Mouse (Mus musculus): ENCODE results near the gene Eya3.
"Not testable (repeated sequence)": the region's sequence is repeated elsewhere in the genome, so short reads cannot be mapped to it uniquely, and the experiment has no call there.

The Eya3 gene

DNA sequence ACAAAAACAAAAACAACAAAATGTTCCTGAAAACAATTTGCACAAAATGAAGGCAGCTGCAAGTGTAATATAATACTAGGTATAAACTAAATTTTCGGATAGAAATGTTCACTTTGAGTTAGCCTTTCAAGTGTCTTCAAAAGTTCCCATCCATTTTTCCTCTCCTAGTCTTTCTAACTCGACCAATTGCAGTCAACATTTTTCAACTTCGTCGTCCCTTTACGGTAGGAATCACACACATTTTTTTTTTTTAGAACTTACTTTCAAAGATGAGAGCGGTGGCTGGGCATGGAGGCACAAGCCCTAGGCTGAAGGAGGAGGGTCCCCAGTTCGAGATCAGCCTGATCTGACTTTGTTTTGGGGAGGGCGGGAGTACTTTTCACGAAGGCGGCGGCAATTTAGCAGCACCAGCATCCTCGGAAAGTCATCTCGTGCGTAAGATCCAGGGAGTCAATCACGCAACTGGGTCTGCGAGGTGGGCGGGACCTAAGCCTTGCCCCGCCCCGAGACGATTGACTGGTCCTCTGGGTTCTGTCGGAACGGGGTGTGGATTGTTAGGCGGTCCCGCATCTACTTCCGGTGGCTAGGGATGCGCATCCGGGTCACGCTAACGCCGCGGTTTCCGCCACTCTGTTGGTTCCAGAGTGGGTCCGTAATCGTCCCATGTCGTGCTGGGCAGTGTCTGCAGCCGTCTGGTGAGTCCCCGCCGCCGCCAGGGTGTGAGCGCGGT is at the start of gene Eya3:
Gene Eya3, plus strand, starts transcription at position 527 of the 730 bp plus-strand sequence.
- in situ Hi-C loops (cut with MboI; ENCODE audit: low pct_unique_long_range_greater_than_20kb in 1 of 2, low sequenced_read_pairs in 2 of 2, unreplicated experiment in 1 of 2): no loop called here

DNA sequence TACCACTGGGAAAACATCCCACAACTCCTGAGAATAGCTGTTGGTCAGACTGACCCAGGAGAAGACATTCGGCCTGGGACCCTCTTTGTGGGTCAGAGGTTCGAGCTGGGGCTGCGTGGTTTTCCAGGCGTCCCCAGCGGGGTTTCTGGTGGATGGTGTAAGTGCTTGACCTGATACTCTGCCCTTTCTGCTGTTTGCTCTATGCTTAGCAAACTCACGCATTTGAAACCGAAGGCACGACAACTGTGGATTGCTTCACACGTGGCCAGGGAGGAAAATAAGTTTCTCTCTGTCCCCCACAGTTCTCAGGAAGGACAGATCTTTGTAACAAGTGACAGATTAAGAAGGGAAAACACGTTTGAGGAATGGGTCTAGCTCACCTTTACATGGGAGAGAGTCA is 48.1 kb upstream of the Eya3 start:
- in situ Hi-C loops (cut with MboI; ENCODE audit: low pct_unique_long_range_greater_than_20kb in 1 of 2, low sequenced_read_pairs in 2 of 2, unreplicated experiment in 1 of 2): no loop called here

DNA sequence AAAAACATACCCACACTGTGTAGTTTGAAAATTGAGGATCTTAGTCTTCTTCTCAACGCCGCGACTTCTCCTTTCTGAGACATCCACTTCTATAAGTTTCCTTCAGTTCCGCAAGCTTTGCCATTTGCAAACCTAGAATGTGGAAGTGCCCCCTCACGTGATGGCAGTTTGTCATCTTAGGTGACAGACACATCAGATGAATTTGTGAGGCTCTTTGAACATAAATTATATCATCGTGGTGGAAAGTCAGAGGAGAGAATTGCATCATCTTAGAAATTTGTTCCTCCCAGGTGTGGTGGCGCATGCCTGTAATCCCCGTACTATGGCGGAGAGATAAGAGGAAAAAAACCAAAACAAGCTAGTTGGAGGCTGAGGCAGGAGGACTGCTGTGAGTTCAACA is 45.8 kb upstream of the Eya3 start:
- in situ Hi-C loops (cut with MboI; ENCODE audit: low pct_unique_long_range_greater_than_20kb in 1 of 2, low sequenced_read_pairs in 2 of 2, unreplicated experiment in 1 of 2): no loop called here

DNA sequence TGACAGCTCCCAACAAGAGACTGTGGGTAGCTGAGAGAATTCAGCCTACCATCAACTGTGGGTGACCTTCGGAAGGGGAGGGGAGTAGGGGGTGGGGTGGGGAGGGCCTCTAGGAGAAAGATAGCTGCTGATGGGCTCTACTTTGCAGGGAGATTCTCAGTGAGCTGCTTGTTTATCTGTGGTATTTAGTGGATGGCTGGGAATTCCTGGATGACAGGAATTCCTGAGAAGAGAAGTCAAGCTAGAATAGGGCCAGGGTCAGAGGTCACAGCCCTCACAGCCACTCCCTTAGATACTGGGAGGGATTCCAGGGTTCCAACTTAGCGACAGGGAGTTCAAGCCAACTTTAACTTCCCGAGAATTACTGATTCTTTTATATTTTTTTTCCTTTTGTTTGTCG is 44.6 kb upstream of the Eya3 start:
- in situ Hi-C loops (cut with MboI; ENCODE audit: low pct_unique_long_range_greater_than_20kb in 1 of 2, low sequenced_read_pairs in 2 of 2, unreplicated experiment in 1 of 2): no loop called here

DNA sequence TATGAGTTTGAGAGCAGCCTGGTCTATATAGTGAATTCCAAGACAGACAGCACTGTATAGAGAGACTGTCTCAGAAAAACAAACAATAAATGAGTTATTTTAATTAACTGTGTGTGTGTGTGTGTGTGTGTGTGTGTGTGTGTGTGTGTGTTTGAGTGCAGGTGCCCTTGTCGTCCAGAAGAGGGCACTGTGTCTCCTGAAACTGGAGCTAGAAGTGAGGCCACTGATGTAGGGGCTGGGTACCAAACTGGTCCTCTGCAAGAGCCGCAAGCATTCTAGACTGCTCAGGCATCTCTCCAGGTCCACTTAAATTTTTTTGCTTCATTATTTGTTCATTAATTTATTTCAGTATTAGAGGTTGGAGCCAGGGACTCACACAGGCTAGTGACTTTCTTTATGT is 39.9 kb upstream of the Eya3 start:
- in situ Hi-C loops (cut with MboI; ENCODE audit: low pct_unique_long_range_greater_than_20kb in 1 of 2, low sequenced_read_pairs in 2 of 2, unreplicated experiment in 1 of 2): no loop called here

DNA sequence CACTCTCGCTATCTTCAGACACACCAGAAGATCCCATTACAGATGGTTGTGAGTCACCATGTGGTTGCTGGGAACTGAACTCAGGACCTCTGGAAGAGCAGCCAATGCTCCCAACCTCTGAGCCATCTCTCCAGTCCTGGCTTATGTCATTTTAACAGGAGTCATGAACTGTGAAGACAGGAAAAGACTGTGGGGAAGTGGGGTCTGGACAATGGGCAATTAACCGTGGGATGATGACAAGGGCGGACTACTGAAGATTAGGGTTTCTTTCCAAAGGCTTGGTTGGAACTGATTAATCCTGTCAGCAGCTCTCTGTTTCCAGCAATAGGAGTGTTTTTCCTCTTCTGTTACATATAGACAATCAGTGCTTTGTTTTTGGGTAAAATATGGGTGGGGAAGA is 39.0 kb upstream of the Eya3 start:
- in situ Hi-C loops (cut with MboI; ENCODE audit: low pct_unique_long_range_greater_than_20kb in 1 of 2, low sequenced_read_pairs in 2 of 2, unreplicated experiment in 1 of 2): no loop called here

DNA sequence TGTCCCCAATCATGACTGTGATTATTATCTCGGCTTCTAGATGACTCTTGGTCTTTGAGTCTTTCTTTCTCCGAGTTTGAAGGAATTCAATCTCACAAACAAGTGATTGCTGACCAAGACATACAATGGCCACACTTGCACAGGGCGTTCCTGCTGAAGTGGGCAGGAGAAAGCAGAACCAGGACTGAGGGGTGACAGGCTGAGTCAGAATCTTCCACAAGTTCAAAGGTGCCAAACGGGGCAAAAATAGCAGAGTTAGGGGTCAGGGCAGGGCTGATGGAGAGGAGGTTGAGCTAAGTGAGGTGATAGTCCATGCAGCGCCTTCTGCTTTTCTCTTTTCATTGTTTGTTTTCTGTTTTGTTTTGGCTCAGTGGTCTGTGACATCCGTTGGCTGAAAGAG is 38.3 kb upstream of the Eya3 start:
- in situ Hi-C loops (cut with MboI; ENCODE audit: low pct_unique_long_range_greater_than_20kb in 1 of 2, low sequenced_read_pairs in 2 of 2, unreplicated experiment in 1 of 2): no loop called here

DNA sequence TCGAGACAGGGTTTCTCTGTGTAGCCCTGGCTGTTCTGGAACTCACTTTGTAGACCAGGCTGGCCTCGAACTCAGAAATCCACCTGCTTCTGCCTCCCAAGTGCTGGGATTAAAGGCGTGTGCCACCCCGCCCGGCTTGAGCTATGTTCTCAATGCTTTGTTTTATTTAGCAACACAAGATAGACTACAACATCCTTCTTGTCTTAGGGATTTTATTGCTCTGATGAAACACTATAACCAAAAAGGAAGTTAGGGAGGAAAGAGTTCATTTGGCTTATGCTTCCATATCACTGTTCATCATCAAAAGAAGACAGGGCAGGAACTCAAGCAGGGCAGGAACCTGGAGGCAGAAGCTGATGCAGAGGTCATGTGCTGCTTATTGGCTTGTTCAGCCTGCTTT is 37.5 kb upstream of the Eya3 start:
- in situ Hi-C loops (cut with MboI; ENCODE audit: low pct_unique_long_range_greater_than_20kb in 1 of 2, low sequenced_read_pairs in 2 of 2, unreplicated experiment in 1 of 2): not testable (repeated sequence)

DNA sequence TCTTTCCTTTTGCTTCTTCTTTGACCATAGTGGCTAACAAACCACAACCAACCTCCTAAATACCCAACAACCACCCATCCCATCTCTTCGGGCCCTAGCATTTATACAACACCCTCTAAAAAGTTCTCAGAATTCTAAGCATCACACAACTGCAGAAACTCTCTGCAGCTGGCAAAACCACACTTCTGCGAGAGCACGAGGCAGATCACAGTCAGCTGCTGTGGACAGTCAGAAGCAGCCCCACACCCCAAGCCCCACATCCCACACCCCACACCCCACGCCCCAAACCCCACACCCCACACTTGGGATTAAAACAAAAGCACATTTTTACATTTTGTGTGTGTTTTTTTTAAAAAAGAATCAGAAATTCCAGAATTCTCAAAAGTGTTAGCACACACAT is 35.3 kb upstream of the Eya3 start:
- in situ Hi-C loops (cut with MboI; ENCODE audit: low pct_unique_long_range_greater_than_20kb in 1 of 2, low sequenced_read_pairs in 2 of 2, unreplicated experiment in 1 of 2): no loop called here

DNA sequence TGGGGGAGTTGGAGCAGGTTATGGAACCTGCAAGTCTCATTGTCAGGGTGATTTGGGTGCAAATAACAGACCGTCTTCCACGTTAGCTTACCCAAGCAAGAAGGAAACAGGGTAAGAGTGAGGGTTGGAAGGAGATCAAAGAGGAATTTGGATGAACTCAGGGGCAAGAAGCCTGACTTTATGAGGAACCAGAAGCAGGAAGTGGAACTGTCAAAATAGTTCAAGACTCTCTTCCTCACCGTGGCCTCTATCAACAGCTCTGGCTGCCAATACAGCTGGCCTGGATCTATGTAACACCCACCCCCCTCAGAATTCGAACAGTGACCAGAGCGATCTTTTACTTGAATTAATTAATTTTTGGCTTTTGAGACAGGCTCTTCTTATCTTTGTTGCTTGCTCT is 33.0 kb upstream of the Eya3 start:
- in situ Hi-C loops (cut with MboI; ENCODE audit: low pct_unique_long_range_greater_than_20kb in 1 of 2, low sequenced_read_pairs in 2 of 2, unreplicated experiment in 1 of 2): no loop called here

DNA sequence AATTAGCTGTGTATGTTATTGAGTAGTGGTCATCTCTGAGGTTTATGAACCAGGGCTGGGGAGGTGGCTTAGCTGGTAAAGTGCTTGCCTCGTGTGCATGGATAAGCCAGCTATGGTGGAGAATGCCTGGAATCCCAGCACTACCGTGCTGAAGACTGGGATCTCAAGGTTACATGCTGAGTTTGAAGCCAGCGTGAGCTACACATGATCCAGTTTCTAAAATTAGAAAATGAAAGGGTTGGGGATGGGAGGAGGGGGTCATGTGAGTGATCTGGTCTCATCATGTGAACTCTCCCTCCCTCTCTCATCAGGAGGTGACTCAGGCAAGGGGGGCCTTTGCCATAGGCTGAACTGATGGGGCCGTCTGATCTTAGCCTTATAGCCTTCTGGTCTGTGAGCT is 30.6 kb upstream of the Eya3 start:
- in situ Hi-C loops (cut with MboI; ENCODE audit: low pct_unique_long_range_greater_than_20kb in 1 of 2, low sequenced_read_pairs in 2 of 2, unreplicated experiment in 1 of 2): no loop called here

DNA sequence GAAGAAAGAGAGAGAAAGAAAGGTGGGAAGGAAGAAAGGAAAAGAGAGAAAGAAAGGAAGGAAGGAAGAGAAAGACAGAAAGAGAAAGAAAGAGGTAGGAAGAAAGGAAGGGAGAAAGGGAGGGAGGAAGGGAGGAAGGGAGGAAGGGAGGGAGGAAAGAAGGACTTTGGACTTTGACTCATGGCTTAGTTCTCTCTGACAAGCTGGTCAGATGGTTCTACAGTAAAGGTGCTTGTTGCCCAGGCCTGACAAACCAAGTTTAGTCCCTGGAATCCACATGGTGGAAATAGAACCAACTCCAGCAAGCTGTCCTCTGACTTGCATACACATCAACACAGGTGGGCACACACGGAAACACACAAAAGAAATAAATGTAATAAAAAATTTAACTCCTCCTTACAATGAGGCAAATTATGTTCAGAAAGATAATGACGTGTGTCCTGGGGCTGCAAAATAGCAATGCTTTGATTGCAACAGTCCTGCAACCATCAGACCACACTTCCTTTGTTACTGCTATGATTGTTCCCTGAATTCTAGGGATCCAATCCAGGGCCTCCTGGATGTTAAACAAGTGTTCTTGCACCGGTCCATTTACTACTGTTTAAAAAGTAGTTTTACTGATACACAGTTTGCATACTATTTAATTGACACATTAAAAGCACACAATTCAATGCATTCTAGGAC is 28.3 kb upstream of the Eya3 start:
- in situ Hi-C loops (cut with MboI; ENCODE audit: low pct_unique_long_range_greater_than_20kb in 1 of 2, low sequenced_read_pairs in 2 of 2, unreplicated experiment in 1 of 2): no loop called here

DNA sequence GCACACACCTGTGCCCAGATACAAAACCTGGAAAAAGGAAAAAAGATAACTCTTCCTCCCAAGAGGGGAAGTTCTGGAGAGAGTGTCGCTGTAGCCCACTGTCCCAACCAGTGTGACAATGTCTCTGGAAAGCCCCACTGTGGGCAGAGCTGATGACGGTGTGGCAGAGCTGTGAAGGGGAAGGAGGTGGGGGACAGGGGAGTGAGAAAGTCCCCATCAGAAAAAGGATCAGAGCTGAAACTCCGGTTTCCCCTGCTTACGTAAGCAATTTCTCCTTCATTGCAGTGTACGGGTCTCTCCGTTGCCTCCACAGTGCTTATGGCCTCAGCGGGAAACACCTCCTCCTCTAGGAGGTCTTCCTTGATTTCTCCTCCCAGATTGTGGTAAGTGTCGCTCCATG is 27.5 kb upstream of the Eya3 start:
- in situ Hi-C loops (cut with MboI; ENCODE audit: low pct_unique_long_range_greater_than_20kb in 1 of 2, low sequenced_read_pairs in 2 of 2, unreplicated experiment in 1 of 2): no loop called here

DNA sequence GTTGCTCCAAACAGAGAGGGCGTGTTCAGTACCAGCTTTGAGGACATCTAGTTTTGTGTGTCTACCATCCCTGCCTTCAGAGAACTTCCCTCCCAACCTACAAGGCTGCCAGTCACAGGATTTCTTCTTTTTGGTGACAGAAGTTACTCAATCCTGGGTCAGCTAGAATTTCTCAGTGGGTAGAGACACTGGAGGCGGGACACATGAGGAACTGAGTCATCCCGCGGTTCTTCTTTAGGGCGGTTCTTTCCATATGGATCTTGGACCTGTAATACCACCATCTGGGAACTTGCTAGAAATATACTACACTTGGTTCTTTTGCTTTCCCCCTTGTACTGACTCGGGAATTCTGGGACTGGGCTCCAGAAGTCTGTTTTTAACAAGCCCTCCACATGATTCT is 20.9 kb upstream of the Eya3 start:
- in situ Hi-C loops (cut with MboI; ENCODE audit: low pct_unique_long_range_greater_than_20kb in 1 of 2, low sequenced_read_pairs in 2 of 2, unreplicated experiment in 1 of 2): no loop called here

DNA sequence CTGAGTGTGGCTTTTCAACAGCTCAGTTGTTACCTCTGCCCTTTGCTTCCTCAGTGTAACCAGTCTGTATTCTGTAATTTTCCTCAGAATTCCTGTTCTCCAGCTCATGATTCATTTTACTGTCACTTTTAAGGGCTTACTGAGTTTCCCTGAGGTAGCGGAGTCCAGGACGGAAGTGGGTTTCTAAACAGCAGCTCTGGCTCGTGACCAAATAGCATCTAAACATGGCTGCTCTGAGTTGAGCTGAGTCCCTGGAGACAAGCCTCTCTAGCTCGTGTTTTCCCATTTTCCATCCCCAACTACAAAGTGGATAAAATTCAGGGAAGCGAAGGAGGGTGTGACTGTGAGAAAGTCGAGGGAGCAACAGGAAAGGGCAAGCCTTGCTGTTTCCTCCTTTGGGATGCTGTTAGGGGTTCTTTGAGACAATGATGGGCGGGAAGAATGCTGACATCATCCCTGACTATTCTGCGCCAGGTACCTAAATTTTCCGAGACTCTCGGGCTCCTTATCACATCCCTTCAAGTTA is 19.9 kb upstream of the Eya3 start:
- in situ Hi-C loops (cut with MboI; ENCODE audit: low pct_unique_long_range_greater_than_20kb in 1 of 2, low sequenced_read_pairs in 2 of 2, unreplicated experiment in 1 of 2): no loop called here

DNA sequence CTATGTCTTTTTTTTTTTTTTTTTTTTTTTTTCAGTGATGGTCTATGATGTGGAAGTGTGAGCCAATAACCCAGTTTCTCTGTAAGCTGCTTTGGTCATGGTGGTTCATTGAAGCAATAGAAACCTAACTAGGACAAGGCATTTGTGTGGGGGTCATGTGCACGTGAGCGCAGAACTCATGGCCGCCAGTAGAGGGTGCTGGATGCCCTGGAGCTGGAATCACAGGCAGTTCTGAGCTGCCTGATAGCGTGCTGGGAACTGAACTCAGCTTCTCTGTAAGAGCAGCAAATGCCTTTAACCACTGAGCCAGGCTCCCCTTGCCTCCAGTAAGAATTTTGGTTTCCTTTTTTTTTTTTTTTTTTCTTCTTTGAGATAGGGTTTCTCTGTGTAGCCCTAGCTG is 18.7 kb upstream of the Eya3 start:
- in situ Hi-C loops (cut with MboI; ENCODE audit: low pct_unique_long_range_greater_than_20kb in 1 of 2, low sequenced_read_pairs in 2 of 2, unreplicated experiment in 1 of 2): no loop called here

DNA sequence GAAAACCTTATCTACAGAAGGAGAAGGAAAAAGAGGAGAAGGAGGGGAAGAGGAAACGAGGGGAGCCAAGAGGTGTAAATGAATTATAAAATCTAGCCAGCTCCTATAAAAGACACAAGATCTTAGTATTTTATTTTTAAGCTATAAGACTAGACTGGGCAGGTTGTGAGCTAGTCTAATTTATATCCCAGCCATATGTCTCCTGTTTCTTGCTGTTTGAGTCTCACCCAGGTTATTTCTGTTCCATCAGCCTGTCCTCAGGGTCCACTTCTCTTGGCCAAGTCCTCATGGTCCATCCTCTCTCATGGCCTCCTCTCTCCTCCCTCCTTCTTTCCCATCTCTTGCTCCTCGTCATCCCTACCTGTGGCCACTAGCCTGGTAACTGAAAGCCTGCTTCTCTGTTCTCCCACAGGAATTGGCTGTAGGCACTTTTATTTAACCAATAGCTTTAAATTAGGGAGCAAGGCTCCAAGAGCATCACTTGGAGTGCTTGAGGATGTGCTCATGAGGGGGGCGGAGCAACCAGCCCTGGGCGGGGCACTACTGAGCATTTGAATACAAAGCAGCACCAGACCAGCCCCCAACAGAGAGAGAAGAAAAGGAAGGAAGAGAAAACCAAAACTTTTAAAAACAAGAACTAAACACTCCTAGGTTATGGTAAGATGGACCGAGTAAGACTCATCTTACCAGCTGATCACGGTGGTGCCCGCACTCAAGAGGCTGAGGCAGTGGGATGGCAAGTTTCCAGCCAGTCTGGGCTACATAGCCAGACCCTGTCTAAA is 17.3 kb upstream of the Eya3 start:
- in situ Hi-C loops (cut with MboI; ENCODE audit: low pct_unique_long_range_greater_than_20kb in 1 of 2, low sequenced_read_pairs in 2 of 2, unreplicated experiment in 1 of 2): no loop called here

DNA sequence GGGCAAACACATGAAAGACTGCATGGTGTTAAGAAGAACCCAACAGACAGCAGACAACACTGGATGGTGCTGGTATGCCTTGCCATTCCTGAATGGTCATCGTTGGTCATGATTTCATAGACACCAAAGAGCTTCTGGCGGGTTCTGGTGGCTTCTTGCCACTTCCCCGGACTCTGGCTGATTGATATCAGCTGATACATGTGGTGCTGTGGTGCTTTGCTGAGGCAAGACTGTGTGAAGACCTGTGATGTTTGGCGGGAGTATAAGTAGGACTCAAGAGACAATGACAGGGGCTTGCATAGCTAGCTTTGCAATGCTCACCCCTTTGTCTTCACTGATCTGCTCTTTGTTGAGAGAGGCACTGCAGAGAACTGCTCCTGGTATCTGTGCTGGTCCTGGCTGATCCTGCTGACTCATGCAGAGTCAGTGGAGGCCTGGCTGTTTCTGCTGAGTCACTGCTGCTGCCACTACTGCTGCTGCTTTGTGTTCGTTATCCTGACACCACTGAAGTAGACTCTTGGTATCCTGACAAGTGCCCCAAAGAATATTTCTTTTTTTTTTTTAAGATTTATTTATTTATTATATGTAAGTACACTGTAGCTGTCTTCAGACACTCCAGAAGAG is 14.6 kb upstream of the Eya3 start:
- in situ Hi-C loops (cut with MboI; ENCODE audit: low pct_unique_long_range_greater_than_20kb in 1 of 2, low sequenced_read_pairs in 2 of 2, unreplicated experiment in 1 of 2): no loop called here

DNA sequence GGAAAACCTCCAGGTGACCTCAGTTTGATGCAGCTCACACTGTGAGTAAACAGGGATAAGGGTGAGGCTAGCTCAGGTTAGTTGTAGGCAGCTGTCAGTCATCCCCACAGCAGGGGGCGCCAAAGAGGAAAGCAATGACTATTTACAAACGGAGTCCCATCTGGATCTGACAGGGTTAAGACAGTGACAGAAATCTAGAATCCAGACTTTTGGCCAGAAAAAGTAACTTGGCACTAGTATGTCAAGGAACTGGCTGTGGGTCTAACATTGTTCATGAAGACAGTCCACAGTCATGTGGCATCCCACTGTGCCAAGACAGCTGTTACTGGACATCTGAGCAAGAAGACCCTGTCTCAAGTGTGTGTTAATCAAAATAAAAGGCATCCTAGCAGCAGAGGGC is 10.0 kb upstream of the Eya3 start:
- in situ Hi-C loops (cut with MboI; ENCODE audit: low pct_unique_long_range_greater_than_20kb in 1 of 2, low sequenced_read_pairs in 2 of 2, unreplicated experiment in 1 of 2): loop anchor here in 1 of 2 experiments (5.0 kb wide), 1 partner anchor 52 kb away; no protein-coding TSS in a partner anchor

All from mouse embryonic stem cell (cell line).